Mouse (Mus musculus) spleen, adult 2 months (tissue): ENCODE results near the gene Rora.

ENCODE experiments used
- CTCF ChIP-seq: fragments of 200-500 bp; IDR thresholded peaks from 2 replicates; pipeline ENCODE4 v1.5.1; 2011; ENCODE audit warnings: mild to moderate bottlenecking, inconsistent platforms; ENCODE audit not compliant: insufficient read depth, insufficient read length, insufficient replicate concordance; ENCODE audit errors: extremely low read depth
- POLR2A ChIP-seq: fragments of 200-500 bp; IDR thresholded peaks from 2 replicates; pipeline ENCODE4 v1.6.1; 2011; ENCODE audit warnings: low read depth, low read length, inconsistent platforms

DNA sequence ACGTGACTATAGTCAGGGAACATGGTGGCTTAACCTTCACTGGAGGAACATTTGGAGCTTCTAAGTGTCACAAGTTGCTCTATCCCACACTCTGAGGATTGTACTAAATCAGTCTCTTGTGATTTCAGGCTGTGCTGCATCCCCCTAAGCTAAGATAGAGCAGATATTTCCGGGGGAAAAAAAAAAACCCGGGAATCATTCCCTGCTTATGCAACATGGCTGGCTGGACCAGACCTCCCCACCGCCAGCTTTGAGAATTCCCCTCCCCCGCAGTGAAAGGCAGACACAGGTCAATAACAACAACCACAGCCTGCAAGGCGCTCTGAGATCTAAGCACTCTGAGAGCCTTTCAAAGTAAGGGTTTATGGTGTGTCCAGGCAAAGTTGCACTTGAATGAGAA is 244.7 kb downstream of the Rora start:
- TF ChIP-seq CTCF, result no peak
- TF ChIP-seq POLR2A, result no peak
